Comparison of ENCODE assay signal across 17 mouse cellular contexts in genomic region chr15:3489180-3489579, GRCm38 (mm10).
"Had no signal": no experiment of that assay in that cellular context is flagged by ENCODE, and none has a peak within 500 bp of the region (broad histone marks: within the 10 kb centered on the region; RNA-seq: fewer than 3 reads in every experiment).

No protein-coding gene starts in this region.

- H3K4me3 ChIP-seq: layer of hippocampus, adult 2 months; limb, embryonic 10.5 days; limb, embryonic 13.5 days; liver, embryonic 13.5 days; midbrain, embryonic 12.5 days; midbrain, embryonic 15.5 days; myocyte had no signal

- ATAC-seq: midbrain, embryonic 15.5 days had no signal

- H3K9ac ChIP-seq: limb, embryonic 13.5 days; liver, embryonic 13.5 days; midbrain, embryonic 12.5 days; midbrain, embryonic 15.5 days had no signal

- H3K9me3 ChIP-seq: limb, embryonic 10.5 days; limb, embryonic 13.5 days; liver, embryonic 13.5 days; midbrain, embryonic 12.5 days; midbrain, embryonic 15.5 days had no signal

- H3K4me1 ChIP-seq: limb, embryonic 10.5 days; limb, embryonic 13.5 days; midbrain, embryonic 12.5 days; midbrain, embryonic 15.5 days had no signal

- H3K36me3 ChIP-seq: limb, embryonic 10.5 days; limb, embryonic 13.5 days; liver, embryonic 13.5 days; midbrain, embryonic 12.5 days; midbrain, embryonic 15.5 days had no signal

- H3K4me2 ChIP-seq: limb, embryonic 13.5 days; liver, embryonic 13.5 days; midbrain, embryonic 12.5 days; midbrain, embryonic 15.5 days had no signal

- DNase-seq: kidney, adult 2 months; kidney, postnatal 25 days; layer of hippocampus, adult 9-11 months; liver, embryonic 13.5 days; lung, adult 18-20 months; right cerebral cortex, adult 18-20 months; right cerebral cortex, postnatal 14 days; right cerebral cortex, postnatal 4 days; thymus, postnatal 25 days had no signal

- H3K27me3 ChIP-seq: limb, embryonic 13.5 days; liver, embryonic 13.5 days; midbrain, embryonic 12.5 days; midbrain, embryonic 15.5 days had no signal

- H3K27ac ChIP-seq: kidney, postnatal 0 days; layer of hippocampus, adult 2 months; limb, embryonic 10.5 days; limb, embryonic 13.5 days; liver, embryonic 13.5 days; macrophage; midbrain, embryonic 12.5 days; midbrain, embryonic 15.5 days had no signal
